Mouse (Mus musculus) forebrain, embryonic 14.5 days (tissue): ENCODE measurements around the gene Gm906. TPM values are rescaled to one million over a fixed set of nuclear protein-coding genes. Genes with fewer than 3 reads are reported as not detected.

Experiments
- microRNA-seq: library from miRNA; unstranded; fragments of <30 nt; microRNA quantifications from one replicate; pipeline ENCODE4, GENCODE M21; 2016
- polyA plus RNA-seq: library from polyadenylated mRNA; unstranded; fragments of >200 nt; fragmentation: Nextera tagmentation; extraction: Ambion mirVana; gene quantifications from 2 replicates; pipeline ENCODE4 v1.2.1, GENCODE M21; 2014

Gene Gm906
- polyA plus RNA-seq, 1 experiment from 2014 or later = not detected

Small RNA genes lying within 50 kb of the gene (microRNA-seq; reads per million reads assigned to microRNA genes)
- not detected for gene Gm24017

Other genes starting within 250 kb of the Gm906 start
- gene Fbxw17, start 167.6 kb upstream of the Gm906 start, polyA plus RNA-seq = 29.0 and 29.7 TPM in 2 replicates
- not detected in 2 replicates for gene Gm47429, start 193.6 kb upstream of the Gm906 start, polyA plus RNA-seq
- not detected in 2 replicates for gene Nutm2, start 217.0 kb upstream of the Gm906 start, polyA plus RNA-seq